Mouse (Mus musculus) left cerebral cortex, postnatal 25 days (tissue): ENCODE data around the gene Sdr16c6. TPM values are rescaled to one million over a fixed set of nuclear protein-coding genes. Genes with fewer than 3 reads are reported as not detected.

Experiments
- DNase-seq, 2 experiments: peaks; one replicate each; pipeline ENCODE4 v3.0.0; 2022; ENCODE audit warnings: low spot score in 2 of 2, mixed read lengths in 1 of 2
- intact Hi-C: fragments of 180-260 bp; cut with DNase I; formaldehyde crosslinking; loops from one replicate; pipeline ENCODE4 v1.15.1; 2025
- total RNA-seq, 2 experiments: library from RNA; stranded (reverse); gene quantifications; 2 replicates each; pipeline ENCODE4 v1.2.3; 2021

Gene Sdr16c6
- total RNA-seq: not detected

DNA sequence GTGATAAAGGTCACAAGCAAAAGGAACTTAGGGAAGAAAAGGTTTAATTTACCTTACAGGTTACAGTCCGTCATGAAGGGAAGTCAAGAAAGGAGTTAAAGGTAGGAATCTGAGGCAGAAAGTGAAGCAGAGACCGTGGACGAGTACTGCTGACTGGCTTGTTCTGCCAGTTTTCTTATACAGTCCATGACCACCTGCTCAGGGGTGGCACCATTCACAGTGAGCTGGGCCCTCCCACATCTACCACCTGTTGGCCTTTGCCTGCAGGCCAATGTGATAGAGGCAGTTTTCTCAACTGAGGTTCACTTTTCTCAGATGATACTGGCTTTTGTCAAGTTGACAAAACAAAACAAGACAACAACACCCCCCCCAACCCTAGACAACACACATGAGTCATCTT lies at the start of gene Sdr16c6:
Sdr16c6 (minus strand) TSS at position 151 of the 400 bp plus-strand sequence.
- intact Hi-C loops: no loop called here
- no peak for DNase-seq

DNA sequence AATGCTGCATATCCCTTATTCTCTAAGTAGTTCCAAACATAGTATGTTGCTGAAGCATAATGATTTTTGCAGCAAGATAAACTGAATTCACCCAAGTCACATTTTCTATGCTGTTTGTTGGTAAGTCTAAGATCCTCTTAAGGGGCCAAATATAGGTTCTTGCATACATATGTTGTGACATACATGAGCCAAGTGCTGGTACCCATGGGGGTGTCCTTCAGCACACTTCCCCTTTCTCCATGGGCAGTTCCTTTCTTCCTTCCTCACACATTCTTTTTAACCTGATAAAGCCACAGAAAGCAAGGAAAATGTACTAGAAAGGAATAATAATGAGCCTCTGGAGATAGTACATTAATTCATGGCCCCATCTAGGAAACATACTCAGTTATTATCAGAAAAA lies 2.9 kb upstream of the Sdr16c6 start:
- intact Hi-C loops: no loop called here
- no peak for DNase-seq

DNA sequence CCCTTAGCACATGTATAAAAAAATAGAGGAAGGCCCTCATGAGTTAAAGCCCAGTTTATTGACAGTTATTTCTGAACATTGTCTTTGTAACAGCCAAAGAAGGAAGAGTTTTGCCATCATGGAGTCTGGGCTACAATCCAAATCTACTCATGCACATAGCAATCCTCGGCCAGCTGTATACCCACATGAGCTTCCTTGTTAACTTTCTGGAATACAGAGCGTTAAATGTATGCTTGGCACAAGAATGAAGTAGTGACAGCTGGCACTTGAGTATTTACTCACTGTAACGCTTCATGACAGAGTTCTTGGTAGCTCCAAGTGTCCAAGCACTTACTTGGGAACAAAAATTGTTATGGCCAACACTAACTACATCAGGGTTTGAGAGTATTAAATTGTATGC lies 1.8 kb upstream of the Sdr16c6 start:
- no peak for DNase-seq
- intact Hi-C loops: no loop called here

DNA sequence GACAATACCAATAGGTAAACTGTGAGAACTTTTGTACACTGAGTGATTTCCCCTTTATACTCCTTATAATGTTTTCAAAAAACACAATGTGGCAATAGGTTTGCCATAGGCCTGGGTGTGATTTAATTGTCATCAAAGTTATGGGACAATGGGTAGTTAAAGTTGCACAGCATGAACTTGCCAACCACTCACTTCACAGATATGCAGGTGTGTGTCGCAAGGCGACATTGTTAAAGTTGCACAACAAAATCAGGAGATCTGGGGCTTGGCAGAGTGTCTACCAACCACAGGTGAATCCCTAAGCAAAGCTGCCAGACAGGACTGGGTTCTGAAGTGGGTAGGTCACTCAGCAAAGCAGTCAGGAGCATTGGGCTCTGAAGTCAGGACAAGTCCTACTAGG lies 1.3 kb downstream of the Sdr16c6 start:
- intact Hi-C loops: no loop called here
- DNase-seq: no peak

Other genes starting within 250 kb of the Sdr16c6 start
- gene Gm11808, start 103.9 kb downstream of the Sdr16c6 start, total RNA-seq: 100 to 1,000 TPM; 118 to 132 TPM